Mouse (Mus musculus) brain, embryonic 14.5 days (tissue): ENCODE measurements around the gene Gm8108. TPM values are rescaled to one million over a fixed set of nuclear protein-coding genes. Genes with fewer than 3 reads are reported as not detected.
"Not testable (repeated sequence)": the region's sequence is repeated elsewhere in the genome, so short reads cannot be mapped to it uniquely, and the experiment has no call there.

ENCODE experiments used
- DNase-seq: peaks from one replicate; pipeline ENCODE4 v3.0.0-alpha.2; 2011; ENCODE audit warnings: low read depth
- polyA plus RNA-seq: library from polyadenylated mRNA; depleted of rRNA; stranded (reverse); fragments of >200 nt; gene quantifications from 2 replicates; pipeline ENCODE4 v1.2.3, GENCODE M21; 2012; rRNA removed

Gene Gm8108
- 5.7 and 7.1 TPM in 2 replicates for polyA plus RNA-seq

GRCm38 (mm10) chr14:4110426-4110825 lies at the start of gene Gm8108:
Gene Gm8108 (plus strand): TSS chr14:4110526.
- peak; percentile 46 for DNase-seq

- not testable (repeated sequence) for DNase-seq
These were observed 26.5 kb upstream of the Gm8108 start, which contains the start of gene Gm3115 for GRCm38 (mm10) chr14:4083820-4084219. Gene Gm3115 (plus strand): TSS chr14:4084120.

GRCm38 (mm10) chr14:4141646-4142045 lies 31.3 kb downstream of the Gm8108 start:
- DNase-seq = not testable (repeated sequence)

- not testable (repeated sequence) for DNase-seq
These were observed 54.4 kb downstream of the Gm8108 start, which contains the start of gene Gm3127 for GRCm38 (mm10) chr14:4164730-4165129. Gene Gm3127 (plus strand): TSS chr14:4165030.

GRCm38 (mm10) chr14:4182030-4182429 lies 71.7 kb downstream of the Gm8108 start:
- DNase-seq = peak; percentile 13

Other genes starting within 250 kb of the Gm8108 start
- gene Gm2916, start 226.4 kb upstream of the Gm8108 start, polyA plus RNA-seq = not detected in 2 replicates
- gene Gm3029, start 178.8 kb upstream of the Gm8108 start, polyA plus RNA-seq = not detected in 2 replicates
- gene Gm3095, start 147.0 kb upstream of the Gm8108 start, polyA plus RNA-seq = 0.93 and 1.7 TPM in 2 replicates
- gene Gm3099, start 112.1 kb upstream of the Gm8108 start, polyA plus RNA-seq = not detected in 2 replicates
- gene Gm5796, start 86.6 kb upstream of the Gm8108 start, polyA plus RNA-seq = 5.6 and 6.0 TPM in 2 replicates
- not detected in 2 replicates for gene Gm3115, start 26.4 kb upstream of the Gm8108 start, polyA plus RNA-seq
- gene Gm3127, start 54.5 kb downstream of the Gm8108 start, polyA plus RNA-seq = not detected in 2 replicates
- 6.8 and 7.8 TPM in 2 replicates for gene Gm2974, start 72.0 kb downstream of the Gm8108 start, polyA plus RNA-seq
- not detected in 2 replicates for gene Gm3138, start 139.1 kb downstream of the Gm8108 start, polyA plus RNA-seq
- not detected in 2 replicates for gene Gm3149, start 206.8 kb downstream of the Gm8108 start, polyA plus RNA-seq
- gene 2610042L04Rik, start 224.2 kb downstream of the Gm8108 start, polyA plus RNA-seq = 3.7 and 4.9 TPM in 2 replicates